Mouse (Mus musculus): ENCODE data around the gene Fam117b. TPM values are rescaled to one million over a fixed set of nuclear protein-coding genes. Genes with fewer than 3 reads are reported as not detected.

Gene Fam117b
- polyA plus RNA-seq, 1 experiment from 2014 or later: 11.4 TPM

DNA sequence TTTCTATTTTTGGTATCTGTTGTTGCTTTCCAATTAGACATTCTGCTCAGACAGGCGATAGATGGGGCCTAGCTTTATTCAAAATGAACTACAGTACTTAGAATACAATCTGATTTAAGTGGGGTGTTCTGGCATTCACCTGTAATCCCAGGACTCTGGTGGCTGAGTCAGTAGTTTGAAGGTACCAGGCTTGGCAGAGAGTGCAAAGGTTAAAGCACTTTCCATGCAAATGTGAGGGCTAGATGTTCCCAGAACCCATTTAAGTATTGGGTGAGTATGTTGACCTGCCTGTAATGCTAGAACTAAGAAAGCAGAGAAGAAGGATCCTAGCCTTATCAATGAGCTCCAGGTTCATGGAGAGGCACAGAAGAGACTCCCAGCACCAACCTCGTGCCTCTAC is 6.9 kb upstream of the Fam117b start:
- no peak overlapping the region for H3K4me3 ChIP-seq (ENCODE audit: low read depth, low read length)
- no peak overlapping the region for H3K9ac ChIP-seq (replicated peaks; ENCODE audit: low read depth, low read length)
- H3K27me3 ChIP-seq (ENCODE audit: control insufficient read depth, insufficient read depth, low read length): no peaks in the 10 kb centered on the region
- ATAC-seq (ENCODE audit: insufficient number of reproducible peaks, insufficient read depth, low FRiP score, low read depth): no peak
- no peaks in the 10 kb centered on the region for H3K9me3 ChIP-seq (ENCODE audit: control insufficient read depth, low read depth, low read length)
- H3K27ac ChIP-seq (ENCODE audit: low read length): no peak overlapping the region
- 66% methylated on average over 2 of the region's 2 CpGs for WGBS
- H3K4me2 ChIP-seq (replicated peaks; ENCODE audit: low read depth, low read length): no peak overlapping the region
- H3K36me3 ChIP-seq (ENCODE audit: control insufficient read depth, insufficient read depth, low read length): no peaks in the 10 kb centered on the region
- no peaks in the 10 kb centered on the region for H3K4me1 ChIP-seq (ENCODE audit: control insufficient read depth, insufficient read depth, low read length)

DNA sequence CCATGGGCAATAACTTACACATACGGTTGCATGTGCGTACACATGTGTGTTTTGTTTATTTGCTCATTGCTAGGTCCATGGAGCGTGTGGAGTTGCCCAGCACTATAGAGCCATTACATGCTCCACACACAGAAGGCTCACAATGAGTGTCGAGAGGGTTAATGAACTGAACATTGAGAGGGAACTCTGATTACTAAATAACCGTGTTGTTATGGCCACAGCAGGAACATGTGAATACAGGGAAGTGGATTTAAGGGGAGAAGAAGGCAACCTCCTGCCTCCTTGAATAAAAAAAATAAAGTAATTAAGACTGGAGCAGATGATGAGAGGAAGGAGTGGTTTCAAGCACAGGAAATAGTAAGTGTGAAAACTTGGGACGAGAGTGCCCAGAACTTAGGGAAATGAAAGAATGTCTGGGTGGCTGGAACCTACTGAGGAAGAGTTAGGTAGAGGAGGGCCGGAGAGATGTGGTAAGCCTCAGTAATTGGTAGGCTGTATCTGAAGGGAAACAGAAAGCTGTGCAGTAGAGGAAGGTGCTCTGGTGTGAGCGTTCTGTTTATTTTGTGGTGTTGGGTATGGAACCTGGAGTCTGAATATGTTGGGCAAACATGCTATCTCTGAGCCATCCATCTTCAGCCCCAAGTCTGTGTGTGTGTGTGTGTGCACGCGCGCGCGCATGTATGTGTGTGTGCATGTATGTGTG is 5.8 kb upstream of the Fam117b start:
- no peaks in the 10 kb centered on the region for H3K4me1 ChIP-seq (ENCODE audit: control insufficient read depth, insufficient read depth, low read length)
- H3K4me3 ChIP-seq (ENCODE audit: low read depth, low read length): no peak overlapping the region
- H3K27ac ChIP-seq (ENCODE audit: low read length): no peak overlapping the region
- 82% methylated on average over 13 of the region's 13 CpGs for WGBS
- no peak overlapping the region for H3K9ac ChIP-seq (replicated peaks; ENCODE audit: low read depth, low read length)
- H3K27me3 ChIP-seq (ENCODE audit: control insufficient read depth, insufficient read depth, low read length): no peaks in the 10 kb centered on the region
- no peaks in the 10 kb centered on the region for H3K9me3 ChIP-seq (ENCODE audit: control insufficient read depth, low read depth, low read length)
- no peak overlapping the region for H3K4me2 ChIP-seq (replicated peaks; ENCODE audit: low read depth, low read length)
- no peak for ATAC-seq (ENCODE audit: insufficient number of reproducible peaks, insufficient read depth, low FRiP score, low read depth)
- no peaks in the 10 kb centered on the region for H3K36me3 ChIP-seq (ENCODE audit: control insufficient read depth, insufficient read depth, low read length)

DNA sequence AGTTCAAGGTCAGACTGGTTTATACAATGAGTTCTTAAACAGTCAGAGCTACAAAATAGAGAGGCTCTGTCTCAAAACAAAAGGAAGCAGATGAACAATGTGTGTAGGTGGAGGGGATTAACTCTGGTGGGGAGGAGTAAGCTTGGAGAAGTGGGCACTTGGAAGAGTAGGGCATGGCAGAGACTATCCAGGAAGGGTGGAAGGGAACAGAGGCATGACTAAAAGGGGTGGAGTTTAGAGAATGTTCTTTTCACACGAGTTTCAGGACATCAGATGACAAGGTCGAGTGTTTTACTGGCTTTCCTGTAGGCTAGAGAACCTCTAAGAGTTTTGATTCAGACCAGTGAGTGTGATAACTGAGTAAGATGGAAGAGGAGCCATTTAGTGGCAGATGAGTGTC is 5.1 kb upstream of the Fam117b start:
- Histone ChIP-seq H3K36me3 (ENCODE audit: control insufficient read depth, insufficient read depth, low read length) (no peaks in the 10 kb centered on the region), H3K9ac (replicated peaks; ENCODE audit: low read depth, low read length) (no peak overlapping the region), H3K27me3 (ENCODE audit: control insufficient read depth, insufficient read depth, low read length) (no peaks in the 10 kb centered on the region), H3K4me1 (ENCODE audit: control insufficient read depth, insufficient read depth, low read length) (no peaks in the 10 kb centered on the region), H3K4me2 (replicated peaks; ENCODE audit: low read depth, low read length) (no peak overlapping the region), H3K4me3 (ENCODE audit: low read depth, low read length) (no peak overlapping the region), H3K27ac (ENCODE audit: low read length) (no peak overlapping the region), H3K9me3 (ENCODE audit: control insufficient read depth, low read depth, low read length) (no peaks in the 10 kb centered on the region)
- 33% methylated on average over 2 of the region's 2 CpGs for WGBS
- no peak for ATAC-seq (ENCODE audit: insufficient number of reproducible peaks, insufficient read depth, low FRiP score, low read depth)

DNA sequence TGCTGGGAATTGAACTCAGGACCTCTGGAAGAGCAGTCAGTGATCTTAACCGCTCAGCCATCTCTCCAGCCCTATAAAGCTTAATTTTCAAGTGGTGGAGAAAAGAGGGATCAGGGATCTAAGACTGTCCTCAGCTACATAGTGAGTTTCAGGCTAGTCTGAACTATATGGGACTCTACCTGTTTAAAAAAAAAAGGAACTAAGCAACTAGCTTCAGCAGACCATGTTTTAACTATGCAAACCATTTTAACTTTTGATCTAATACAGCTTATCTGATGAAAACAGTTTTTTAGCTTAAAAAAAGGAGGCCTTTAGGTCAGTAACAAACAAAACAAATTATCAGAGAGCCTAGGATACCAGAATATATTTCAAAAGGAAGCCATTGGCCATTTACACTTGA is 1.9 kb upstream of the Fam117b start:
- 83% methylated on average over 1 of the region's 1 CpGs for WGBS
- Histone ChIP-seq H3K4me3 (ENCODE audit: low read depth, low read length) (no peak overlapping the region), H3K27me3 (ENCODE audit: control insufficient read depth, insufficient read depth, low read length) (no peaks in the 10 kb centered on the region), H3K27ac (ENCODE audit: low read length) (no peak overlapping the region), H3K4me2 (replicated peaks; ENCODE audit: low read depth, low read length) (no peak overlapping the region), H3K36me3 (ENCODE audit: control insufficient read depth, insufficient read depth, low read length) (no peaks in the 10 kb centered on the region), H3K9me3 (ENCODE audit: control insufficient read depth, low read depth, low read length) (no peaks in the 10 kb centered on the region), H3K4me1 (ENCODE audit: control insufficient read depth, insufficient read depth, low read length) (peaks cover 14% of the 10 kb centered on the region; the same call in 1 of the 2 replicates), H3K9ac (replicated peaks; ENCODE audit: low read depth, low read length) (no peak overlapping the region)
- ATAC-seq (ENCODE audit: insufficient number of reproducible peaks, insufficient read depth, low FRiP score, low read depth): no peak

DNA sequence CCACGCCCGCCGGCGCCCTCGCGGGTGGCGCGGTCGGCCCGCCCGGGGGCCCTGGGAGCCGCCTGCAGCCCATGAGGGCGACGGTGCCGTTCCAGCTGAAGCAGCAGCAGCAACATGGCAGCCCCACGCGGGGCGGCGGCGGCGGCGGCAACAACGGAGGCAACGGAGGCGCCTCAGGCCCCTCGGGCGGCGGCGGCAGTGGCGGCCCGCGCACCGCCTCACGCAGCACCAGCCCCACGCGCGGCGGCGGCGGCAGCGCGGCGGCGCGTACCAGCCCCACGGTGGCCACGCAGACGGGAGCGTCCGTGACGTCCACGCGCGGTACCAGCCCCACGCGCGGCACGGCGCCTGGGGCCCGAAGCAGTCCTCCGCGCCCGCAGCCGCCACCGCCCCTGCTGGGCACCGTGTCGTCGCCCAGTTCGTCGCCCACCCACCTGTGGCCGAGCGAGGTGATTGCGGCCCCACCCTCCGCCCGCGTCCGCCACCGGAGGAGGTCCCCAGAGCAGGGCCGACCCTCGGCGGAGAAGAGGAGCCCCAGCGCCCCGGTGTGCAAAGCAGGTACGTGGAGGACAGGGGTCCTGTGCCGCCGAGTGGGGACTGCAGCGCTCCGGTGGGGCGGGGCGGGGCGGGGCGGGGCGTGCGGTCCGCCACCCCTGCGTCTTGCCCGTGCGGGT is 526 bp downstream of the Fam117b start:
- WGBS: under 1% methylated on average over 75 of the region's 98 CpGs
- H3K36me3 ChIP-seq (ENCODE audit: control insufficient read depth, insufficient read depth, low read length): no peaks in the 10 kb centered on the region
- no peaks in the 10 kb centered on the region for H3K9me3 ChIP-seq (ENCODE audit: control insufficient read depth, low read depth, low read length)
- peak overlapping the region; percentile 89 for H3K27ac ChIP-seq (ENCODE audit: low read length)
- peak overlapping the region; percentile 99 for H3K4me3 ChIP-seq (ENCODE audit: low read depth, low read length)
- H3K4me2 ChIP-seq (replicated peaks; ENCODE audit: low read depth, low read length): peak overlapping the region; percentile 72
- peaks cover 14% of the 10 kb centered on the region; the same call in 1 of the 2 replicates for H3K4me1 ChIP-seq (ENCODE audit: control insufficient read depth, insufficient read depth, low read length)
- H3K9ac ChIP-seq (replicated peaks; ENCODE audit: low read depth, low read length): peak overlapping the region; percentile 90
- no peaks in the 10 kb centered on the region for H3K27me3 ChIP-seq (ENCODE audit: control insufficient read depth, insufficient read depth, low read length)
- ATAC-seq (ENCODE audit: insufficient number of reproducible peaks, insufficient read depth, low FRiP score, low read depth): peak; percentile 64

DNA sequence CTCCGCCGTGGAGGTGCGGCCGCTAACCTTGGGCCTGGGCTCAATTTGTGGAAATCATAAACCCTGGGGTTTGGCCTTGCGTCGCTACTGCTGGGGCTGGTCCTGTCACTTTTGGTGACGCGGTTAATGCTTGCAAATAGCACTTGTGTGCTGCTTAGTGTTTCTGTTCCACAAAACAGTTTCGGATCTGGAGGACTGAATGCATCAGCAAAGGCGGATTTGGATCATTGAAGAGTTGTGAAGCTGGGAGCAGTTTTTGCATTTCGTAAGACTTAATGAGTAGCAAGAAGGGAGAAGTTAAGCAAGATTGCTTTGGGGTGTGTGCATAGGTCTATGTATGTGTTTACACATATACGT is 1.0 kb downstream of the Fam117b start:
- Histone ChIP-seq H3K9me3 (ENCODE audit: control insufficient read depth, low read depth, low read length) (no peaks in the 10 kb centered on the region), H3K4me2 (replicated peaks; ENCODE audit: low read depth, low read length) (peak overlapping the region; percentile 72), H3K4me3 (ENCODE audit: low read depth, low read length) (peak overlapping the region; percentile 99), H3K9ac (replicated peaks; ENCODE audit: low read depth, low read length) (peak overlapping the region; percentile 90), H3K27ac (ENCODE audit: low read length) (peak overlapping the region; percentile 89), H3K27me3 (ENCODE audit: control insufficient read depth, insufficient read depth, low read length) (no peaks in the 10 kb centered on the region), H3K4me1 (ENCODE audit: control insufficient read depth, insufficient read depth, low read length) (peaks cover 14% of the 10 kb centered on the region; the same call in 1 of the 2 replicates), H3K36me3 (ENCODE audit: control insufficient read depth, insufficient read depth, low read length) (no peaks in the 10 kb centered on the region)
- no peak for ATAC-seq (ENCODE audit: insufficient number of reproducible peaks, insufficient read depth, low FRiP score, low read depth)
- WGBS: 2% methylated on average over 12 of the region's 12 CpGs

DNA sequence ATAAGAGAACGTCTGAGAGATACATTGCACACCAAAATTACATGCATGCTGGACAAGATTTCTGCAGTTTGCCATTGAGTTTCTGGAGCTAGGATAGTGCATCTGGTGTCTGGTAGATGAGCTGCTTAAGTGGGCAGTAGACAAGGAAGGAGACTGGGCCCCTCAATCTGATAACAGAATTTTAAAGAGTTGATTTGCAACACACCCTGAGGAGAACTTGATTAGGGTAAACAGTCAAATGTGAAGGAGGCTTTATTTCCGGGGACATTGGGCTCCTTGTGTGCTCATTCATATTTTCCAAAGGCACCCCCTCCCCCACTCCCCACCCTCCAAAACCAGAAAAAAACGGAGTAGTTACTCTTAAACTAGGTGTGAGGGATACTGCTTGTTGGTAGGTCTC is 2.0 kb downstream of the Fam117b start:
- H3K4me1 ChIP-seq (ENCODE audit: control insufficient read depth, insufficient read depth, low read length): peaks cover 14% of the 10 kb centered on the region; the same call in 1 of the 2 replicates
- H3K4me3 ChIP-seq (ENCODE audit: low read depth, low read length): peak overlapping the region; percentile 99; the same call in 1 of the 2 replicates
- H3K9me3 ChIP-seq (ENCODE audit: control insufficient read depth, low read depth, low read length): no peaks in the 10 kb centered on the region
- 67% methylated on average over 3 of the region's 3 CpGs for WGBS
- H3K4me2 ChIP-seq (replicated peaks; ENCODE audit: low read depth, low read length): peak overlapping the region; percentile 72; the same call in 1 of the 2 replicates
- H3K36me3 ChIP-seq (ENCODE audit: control insufficient read depth, insufficient read depth, low read length): no peaks in the 10 kb centered on the region
- H3K27me3 ChIP-seq (ENCODE audit: control insufficient read depth, insufficient read depth, low read length): no peaks in the 10 kb centered on the region
- no peak overlapping the region for H3K9ac ChIP-seq (replicated peaks; ENCODE audit: low read depth, low read length)
- no peak overlapping the region for H3K27ac ChIP-seq (ENCODE audit: low read length)
- no peak for ATAC-seq (ENCODE audit: insufficient number of reproducible peaks, insufficient read depth, low FRiP score, low read depth)

DNA sequence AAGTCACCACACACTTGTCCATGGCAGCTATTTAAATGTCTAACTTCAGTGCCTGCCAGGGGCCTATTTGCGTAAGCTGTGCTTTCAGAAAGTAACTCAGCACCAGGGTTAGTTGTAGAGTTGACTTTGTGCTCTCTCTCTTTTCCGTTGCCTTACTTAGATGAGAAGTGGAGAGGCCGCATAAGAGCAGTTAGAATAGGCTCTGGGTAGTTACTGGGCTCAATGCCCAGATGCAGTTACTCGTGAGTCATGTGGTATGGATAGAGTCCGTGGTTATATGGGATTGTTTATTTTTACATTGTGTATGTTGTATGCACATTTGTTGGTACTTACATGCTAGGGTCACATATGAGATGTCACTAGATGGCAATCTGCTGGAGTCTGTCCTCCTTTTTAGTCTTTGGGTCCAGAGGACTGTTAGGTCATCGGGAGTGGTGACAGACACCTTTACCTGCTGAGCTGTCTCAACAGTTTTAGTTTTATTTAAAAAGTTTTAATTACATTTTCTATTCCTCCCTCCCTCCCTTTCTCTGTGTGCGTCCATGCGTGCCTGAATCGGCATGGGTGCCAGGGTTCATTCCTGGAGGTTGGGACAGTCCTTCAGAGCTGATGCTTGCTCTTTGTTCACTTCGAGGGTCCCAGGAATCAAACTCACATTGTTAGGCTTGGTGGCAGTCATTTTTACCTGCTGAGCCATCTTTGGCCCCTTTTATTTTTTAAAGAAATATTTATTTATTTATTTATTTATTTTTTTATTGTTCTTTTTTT is 3.2 kb downstream of the Fam117b start:
- no peaks in the 10 kb centered on the region for H3K9me3 ChIP-seq (ENCODE audit: control insufficient read depth, low read depth, low read length)
- no peak for ATAC-seq (ENCODE audit: insufficient number of reproducible peaks, insufficient read depth, low FRiP score, low read depth)
- H3K27ac ChIP-seq (ENCODE audit: low read length): no peak overlapping the region
- no peaks in the 10 kb centered on the region for H3K27me3 ChIP-seq (ENCODE audit: control insufficient read depth, insufficient read depth, low read length)
- no peak overlapping the region for H3K4me3 ChIP-seq (ENCODE audit: low read depth, low read length)
- H3K4me1 ChIP-seq (ENCODE audit: control insufficient read depth, insufficient read depth, low read length): peaks cover 14% of the 10 kb centered on the region; the same call in 1 of the 2 replicates
- no peak overlapping the region for H3K4me2 ChIP-seq (replicated peaks; ENCODE audit: low read depth, low read length)
- no peaks in the 10 kb centered on the region for H3K36me3 ChIP-seq (ENCODE audit: control insufficient read depth, insufficient read depth, low read length)
- 68% methylated on average over 10 of the region's 10 CpGs for WGBS
- H3K9ac ChIP-seq (replicated peaks; ENCODE audit: low read depth, low read length): no peak overlapping the region
